In genomic region chr6:73113365-73113764, GRCm38 (mm10) we compare ENCODE assay signal across 21 mouse cellular contexts.
DNase-seq lines count a peak whose midpoint lies in the region; ATAC-seq and TF ChIP-seq lines count a peak whose summit lies in the region.
"Had no signal": no experiment of that assay in that cellular context is flagged by ENCODE, and none has a peak within 500 bp of the region (broad histone marks: within the 10 kb centered on the region; RNA-seq: fewer than 3 reads in every experiment).

No protein-coding gene starts in this region.

- DNase-seq in embryonic facial prominence, embryonic 14.5 days (ENCODE audit: low spot score), result peak; percentile 73
- DNase-seq in embryonic facial prominence, embryonic 10.5 days (ENCODE audit: low spot score), result no peak
- peak; percentile 73 for DNase-seq in kidney, postnatal 0 days (ENCODE audit: low spot score)
- peak; percentile 4 for DNase-seq in midbrain, postnatal 0 days (ENCODE audit: low spot score)
- no peak for DNase-seq in midbrain, embryonic 10.5 days (ENCODE audit: low spot score)
- no peak for DNase-seq in urinary bladder, postnatal 36 days (ENCODE audit: low spot score in 2 of 2)
- DNase-seq in hindbrain, embryonic 10.5 days (ENCODE audit: low spot score), result no peak
- DNase-seq: adrenal gland, postnatal 36 days; cerebellum, adult 2 months; cerebellum, postnatal 36 days; layer of hippocampus, adult 9-11 months; left cerebral cortex, postnatal 4 days; midbrain, embryonic 14.5 days; spleen, adult 18-20 months; thymus, postnatal 25 days had no signal

- no peak overlapping the region for H3K4me2 ChIP-seq in embryonic facial prominence, embryonic 14.5 days (ENCODE audit: low read depth, low read length)
- H3K4me2 ChIP-seq in kidney, postnatal 0 days (ENCODE audit: low read length), result no peak overlapping the region
- no peak overlapping the region for H3K4me2 ChIP-seq in kidney, embryonic 14.5 days (replicated peaks; ENCODE audit: low read depth, low read length)
- H3K4me2 ChIP-seq in midbrain, postnatal 0 days (ENCODE audit: low read depth, low read length, poor library complexity, severe bottlenecking), result no peak overlapping the region
- H3K4me2 ChIP-seq: forebrain, embryonic 13.5 days; liver, embryonic 12.5 days had no signal

- 31% methylated on average over 2 of the region's 2 CpGs for WGBS in embryonic facial prominence, embryonic 14.5 days
- WGBS in embryonic facial prominence, embryonic 10.5 days, result 90% methylated on average over 2 of the region's 2 CpGs
- 40% methylated on average over 2 of the region's 2 CpGs for WGBS in kidney, postnatal 0 days
- WGBS in kidney, embryonic 14.5 days, result 45% methylated on average over 2 of the region's 2 CpGs
- 75% methylated on average over 2 of the region's 2 CpGs for WGBS in midbrain, postnatal 0 days
- 89% methylated on average over 2 of the region's 2 CpGs for WGBS in midbrain, embryonic 10.5 days
- 86% methylated on average over 2 of the region's 2 CpGs for WGBS in hindbrain, embryonic 10.5 days

- no peak overlapping the region for H3K9ac ChIP-seq in embryonic facial prominence, embryonic 14.5 days (ENCODE audit: low read depth, low read length)
- no peak overlapping the region for H3K9ac ChIP-seq in kidney, postnatal 0 days (ENCODE audit: low read depth, low read length)
- no peak overlapping the region for H3K9ac ChIP-seq in kidney, embryonic 14.5 days (ENCODE audit: low read depth, low read length)
- H3K9ac ChIP-seq in midbrain, postnatal 0 days (replicated peaks; ENCODE audit: low read length, poor library complexity, severe bottlenecking), result no peak overlapping the region
- H3K9ac ChIP-seq: forebrain, embryonic 13.5 days; liver, embryonic 12.5 days had no signal

- no peak overlapping the region for H3K27ac ChIP-seq in embryonic facial prominence, embryonic 14.5 days (replicated peaks; ENCODE audit: low read depth, low read length)
- H3K27ac ChIP-seq in embryonic facial prominence, embryonic 10.5 days (replicated peaks), result no peak overlapping the region
- H3K27ac ChIP-seq in kidney, postnatal 0 days, result no peak overlapping the region; the same call in 1 of the 2 replicates
- H3K27ac ChIP-seq in kidney, embryonic 14.5 days (ENCODE audit: low read depth, low read length), result no peak overlapping the region
- H3K27ac ChIP-seq in midbrain, postnatal 0 days (ENCODE audit: low read depth, low read length), result no peak overlapping the region
- no peak overlapping the region for H3K27ac ChIP-seq in midbrain, embryonic 10.5 days (replicated peaks)
- no peak overlapping the region for H3K27ac ChIP-seq in hindbrain, embryonic 10.5 days
- H3K27ac ChIP-seq: forebrain, embryonic 13.5 days; left cerebral cortex, adult 2 months; liver, embryonic 12.5 days had no signal

- no peaks in the 10 kb centered on the region for H3K4me1 ChIP-seq in embryonic facial prominence, embryonic 14.5 days (ENCODE audit: control insufficient read depth, insufficient read depth, low read length)
- H3K4me1 ChIP-seq in embryonic facial prominence, embryonic 10.5 days, result no peaks in the 10 kb centered on the region
- H3K4me1 ChIP-seq in kidney, postnatal 0 days (replicated peaks; ENCODE audit: insufficient read depth, low read length), result 0 out of 2 replicates have a peak, but pooled peaks cover 4% of the 10 kb centered on the region
- H3K4me1 ChIP-seq in kidney, embryonic 14.5 days (ENCODE audit: control insufficient read depth, insufficient read depth, low read length), result no peaks in the 10 kb centered on the region
- H3K4me1 ChIP-seq in midbrain, postnatal 0 days (ENCODE audit: insufficient read depth, low read length), result no peaks in the 10 kb centered on the region
- no peaks in the 10 kb centered on the region for H3K4me1 ChIP-seq in midbrain, embryonic 10.5 days
- H3K4me1 ChIP-seq in hindbrain, embryonic 10.5 days (replicated peaks), result no peaks in the 10 kb centered on the region
- H3K4me1 ChIP-seq: forebrain, embryonic 13.5 days; liver, embryonic 12.5 days had no signal

- no peak overlapping the region for H3K4me3 ChIP-seq in embryonic facial prominence, embryonic 14.5 days (ENCODE audit: low read depth, low read length)
- H3K4me3 ChIP-seq in embryonic facial prominence, embryonic 10.5 days, result no peak overlapping the region
- no peak overlapping the region for H3K4me3 ChIP-seq in kidney, postnatal 0 days (replicated peaks; ENCODE audit: low read depth, low read length)
- H3K4me3 ChIP-seq in kidney, embryonic 14.5 days (ENCODE audit: low read length), result no peak overlapping the region
- no peak overlapping the region for H3K4me3 ChIP-seq in midbrain, postnatal 0 days (ENCODE audit: low read depth, low read length)
- H3K4me3 ChIP-seq in midbrain, embryonic 10.5 days, result no peak overlapping the region
- H3K4me3 ChIP-seq in hindbrain, embryonic 10.5 days, result no peak overlapping the region
- H3K4me3 ChIP-seq: forebrain, embryonic 13.5 days; left cerebral cortex, adult 2 months; liver, embryonic 12.5 days; myocyte had no signal

- ATAC-seq in embryonic facial prominence, embryonic 14.5 days (ENCODE audit: low read depth), result no peak
- ATAC-seq in kidney, postnatal 0 days (replicated peaks; ENCODE audit: low FRiP score, low read depth), result no peak
- ATAC-seq in kidney, embryonic 14.5 days (ENCODE audit: low FRiP score, low TSS enrichment), result no peak
- ATAC-seq in midbrain, postnatal 0 days (ENCODE audit: low FRiP score), result no peak
- ATAC-seq: forebrain, embryonic 13.5 days; liver, embryonic 12.5 days had no signal

- H3K27me3 ChIP-seq in embryonic facial prominence, embryonic 14.5 days (replicated peaks; ENCODE audit: control insufficient read depth, insufficient read depth, low read length), result no peaks in the 10 kb centered on the region
- H3K27me3 ChIP-seq in embryonic facial prominence, embryonic 10.5 days (replicated peaks; ENCODE audit: low read depth, poor library complexity, severe bottlenecking), result no peaks in the 10 kb centered on the region
- H3K27me3 ChIP-seq in kidney, postnatal 0 days (ENCODE audit: insufficient read depth, low read length), result no peaks in the 10 kb centered on the region
- no peaks in the 10 kb centered on the region for H3K27me3 ChIP-seq in kidney, embryonic 14.5 days (ENCODE audit: control insufficient read depth, insufficient read depth, low read length)
- no peaks in the 10 kb centered on the region for H3K27me3 ChIP-seq in midbrain, postnatal 0 days (ENCODE audit: insufficient read depth, low read length)
- no peaks in the 10 kb centered on the region for H3K27me3 ChIP-seq in midbrain, embryonic 10.5 days (ENCODE audit: low read depth, poor library complexity, severe bottlenecking)
- H3K27me3 ChIP-seq in hindbrain, embryonic 10.5 days (ENCODE audit: insufficient read depth, poor library complexity, severe bottlenecking), result no peaks in the 10 kb centered on the region
- H3K27me3 ChIP-seq: forebrain, embryonic 13.5 days; liver, embryonic 12.5 days had no signal

- no peak for TF ChIP-seq CTCF in kidney, postnatal 0 days (IDR thresholded peaks at IDR 0.05; ENCODE audit: low read depth)
- no peak for TF ChIP-seq CTCF in midbrain, postnatal 0 days (IDR thresholded peaks at IDR 0.05)

- no peaks in the 10 kb centered on the region for H3K9me3 ChIP-seq in embryonic facial prominence, embryonic 14.5 days (ENCODE audit: control insufficient read depth, low read length)
- no peaks in the 10 kb centered on the region for H3K9me3 ChIP-seq in embryonic facial prominence, embryonic 10.5 days
- no peaks in the 10 kb centered on the region for H3K9me3 ChIP-seq in kidney, postnatal 0 days (replicated peaks; ENCODE audit: low read length)
- H3K9me3 ChIP-seq in kidney, embryonic 14.5 days (ENCODE audit: control insufficient read depth, low read length), result no peaks in the 10 kb centered on the region
- H3K9me3 ChIP-seq in midbrain, postnatal 0 days (ENCODE audit: low read length), result no peaks in the 10 kb centered on the region
- no peaks in the 10 kb centered on the region for H3K9me3 ChIP-seq in midbrain, embryonic 10.5 days (replicated peaks)
- no peaks in the 10 kb centered on the region for H3K9me3 ChIP-seq in hindbrain, embryonic 10.5 days
- H3K9me3 ChIP-seq: forebrain, embryonic 13.5 days; G1E; liver, embryonic 12.5 days had no signal

- no peaks in the 10 kb centered on the region for H3K36me3 ChIP-seq in embryonic facial prominence, embryonic 14.5 days (ENCODE audit: control insufficient read depth, insufficient read depth, low read length)
- no peaks in the 10 kb centered on the region for H3K36me3 ChIP-seq in embryonic facial prominence, embryonic 10.5 days (replicated peaks)
- no peaks in the 10 kb centered on the region for H3K36me3 ChIP-seq in kidney, postnatal 0 days (ENCODE audit: insufficient read depth, low read length)
- no peaks in the 10 kb centered on the region for H3K36me3 ChIP-seq in kidney, embryonic 14.5 days (ENCODE audit: control insufficient read depth, insufficient read depth, low read length)
- H3K36me3 ChIP-seq in midbrain, postnatal 0 days (ENCODE audit: insufficient read depth, low read length), result no peaks in the 10 kb centered on the region
- no peaks in the 10 kb centered on the region for H3K36me3 ChIP-seq in midbrain, embryonic 10.5 days
- H3K36me3 ChIP-seq in hindbrain, embryonic 10.5 days, result no peaks in the 10 kb centered on the region
- H3K36me3 ChIP-seq: G1E; liver, embryonic 12.5 days had no signal

Comparison
In these comparisons a context has a peak if more than half of its experiments do, and no peak if none do; other contexts are left out.
1. DNase-seq: peak in embryonic facial prominence, embryonic 14.5 days (single experiment), kidney, postnatal 0 days (single experiment) and midbrain, postnatal 0 days (single experiment); none in embryonic facial prominence, embryonic 10.5 days (single experiment), midbrain, embryonic 10.5 days (single experiment), urinary bladder, postnatal 36 days (0 of 2) and hindbrain, embryonic 10.5 days (single experiment).